Comparison of ENCODE assay signal across 9 mouse cellular contexts in genomic region chr2:160648097-160648496, GRCm38 (mm10). TPM values are rescaled to one million over a fixed set of nuclear protein-coding genes. Genes with fewer than 3 reads are reported as not detected.
A peak's percentile ranks its signal among the peaks of the same experiment; 100 is the strongest.
DNase-seq lines count a peak whose midpoint lies in the region; ATAC-seq and TF ChIP-seq lines count a peak whose summit lies in the region.
"Had no signal": no experiment of that assay in that cellular context is flagged by ENCODE, and none has a peak within 500 bp of the region (broad histone marks: within the 10 kb centered on the region; RNA-seq: fewer than 3 reads in every experiment).

No protein-coding gene starts in this region.

- no peak for ATAC-seq in heart, embryonic 16.5 days (replicated peaks; ENCODE audit: extremely low read depth, insufficient read depth, low FRiP score)
- no peak for ATAC-seq in hindbrain, embryonic 12.5 days (ENCODE audit: low FRiP score)
- ATAC-seq in midbrain, embryonic 11.5 days (ENCODE audit: low FRiP score) = no peak
- no peak for ATAC-seq in inflammation-experienced regulatory T-cells, adult 6 months
- ATAC-seq: Patski had no signal

- no peaks in the 10 kb centered on the region for H3K36me3 ChIP-seq in heart, embryonic 16.5 days (ENCODE audit: control insufficient read depth, insufficient read depth)
- H3K36me3 ChIP-seq in hindbrain, embryonic 12.5 days = peaks cover 8% of the 10 kb centered on the region; the same call in 1 of the 2 replicates
- no peaks in the 10 kb centered on the region for H3K36me3 ChIP-seq in midbrain, embryonic 11.5 days (ENCODE audit: control insufficient read depth, insufficient read depth, low read length)

- intact Hi-C loops in gastrocnemius, postnatal 14 days (cut with DNase I; ENCODE audit: low total_unique reads) = no loop called here

- H3K27me3 ChIP-seq in heart, embryonic 16.5 days (ENCODE audit: control insufficient read depth, insufficient read depth, low read length) = no peaks in the 10 kb centered on the region
- no peaks in the 10 kb centered on the region for H3K27me3 ChIP-seq in hindbrain, embryonic 12.5 days
- H3K27me3 ChIP-seq in midbrain, embryonic 11.5 days (ENCODE audit: control insufficient read depth, insufficient read depth, low read length) = no peaks in the 10 kb centered on the region
- H3K27me3 ChIP-seq: Patski had no signal

- H3K27ac ChIP-seq in heart, embryonic 16.5 days (ENCODE audit: low read length) = no peak overlapping the region
- H3K27ac ChIP-seq in bone marrow macrophage, adult 2 months (ENCODE audit: insufficient read depth, low read depth, low read length) = no peak overlapping the region
- no peak overlapping the region for H3K27ac ChIP-seq in hindbrain, embryonic 12.5 days
- no peak overlapping the region for H3K27ac ChIP-seq in midbrain, embryonic 11.5 days (ENCODE audit: low read depth, low read length)

- TF ChIP-seq CTCF in bone marrow macrophage, adult 2 months (IDR thresholded peaks at IDR 0.05; ENCODE audit: low read depth, low read length) = no peak

- H3K4me3 ChIP-seq in heart, embryonic 16.5 days (ENCODE audit: low read length) = peak overlapping the region; percentile 98
- peak overlapping the region; percentile 24 for H3K4me3 ChIP-seq in bone marrow macrophage, adult 2 months (ENCODE audit: insufficient read depth, low read length)
- peak overlapping the region; percentile 100 for H3K4me3 ChIP-seq in hindbrain, embryonic 12.5 days
- peak overlapping the region; percentile 99 for H3K4me3 ChIP-seq in midbrain, embryonic 11.5 days (ENCODE audit: low read depth, low read length)

- H3K4me1 ChIP-seq in heart, embryonic 16.5 days (ENCODE audit: control insufficient read depth, insufficient read depth, low read length) = peaks cover 30% of the 10 kb centered on the region
- peaks cover 21% of the 10 kb centered on the region for H3K4me1 ChIP-seq in bone marrow macrophage, adult 2 months (ENCODE audit: control insufficient read depth, insufficient read depth, low read length)
- H3K4me1 ChIP-seq in hindbrain, embryonic 12.5 days = peaks cover 23% of the 10 kb centered on the region
- peaks cover 17% of the 10 kb centered on the region for H3K4me1 ChIP-seq in midbrain, embryonic 11.5 days (ENCODE audit: control insufficient read depth, insufficient read depth, low read length)

- peak overlapping the region; percentile 67 for H3K4me2 ChIP-seq in heart, embryonic 16.5 days (ENCODE audit: low read depth, low read length)
- peak overlapping the region; percentile 61 for H3K4me2 ChIP-seq in hindbrain, embryonic 12.5 days (replicated peaks)
- H3K4me2 ChIP-seq in midbrain, embryonic 11.5 days = peak overlapping the region; percentile 64

- H3K9ac ChIP-seq in heart, embryonic 16.5 days (ENCODE audit: low read length) = peak overlapping the region; percentile 100; the same call in 1 of the 2 replicates
- H3K9ac ChIP-seq in hindbrain, embryonic 12.5 days = peak overlapping the region; percentile 100
- H3K9ac ChIP-seq in midbrain, embryonic 11.5 days (ENCODE audit: low read length) = peak overlapping the region; percentile 68

- no peaks in the 10 kb centered on the region for H3K9me3 ChIP-seq in heart, embryonic 16.5 days (replicated peaks; ENCODE audit: control insufficient read depth, low read length)
- no peaks in the 10 kb centered on the region for H3K9me3 ChIP-seq in hindbrain, embryonic 12.5 days (replicated peaks)
- H3K9me3 ChIP-seq in midbrain, embryonic 11.5 days (ENCODE audit: control insufficient read depth, low read length) = no peaks in the 10 kb centered on the region

- WGBS in heart, embryonic 16.5 days = 39% methylated on average over 2 of the region's 2 CpGs
- 37% methylated on average over 2 of the region's 2 CpGs for WGBS in hindbrain, embryonic 12.5 days
- 40% methylated on average over 2 of the region's 2 CpGs for WGBS in midbrain, embryonic 11.5 days

- no peak for DNase-seq in heart, postnatal 4 days
- DNase-seq in midbrain, embryonic 11.5 days (ENCODE audit: low spot score, missing footprints) = no peak
- no peak for DNase-seq in layer of hippocampus, postnatal 25 days (ENCODE audit: extremely low spot score in 1 of 2, low spot score in 1 of 2)
- DNase-seq in gastrocnemius, postnatal 14 days = no peak

- no peak for TF ChIP-seq POLR2A in bone marrow macrophage, adult 2 months (IDR thresholded peaks at IDR 0.05; ENCODE audit: borderline replicate concordance, low read depth, low read length)

RNA-seq across cellular contexts. Expression of gene Top1, which starts 2.4 kb away (rescaled TPM):
- polyA plus RNA-seq in heart, embryonic 16.5 days (2015; fragmentation: Nextera tagmentation; extraction: Ambion mirVana) = 44.3 and 48.7 TPM in 2 replicates
- total RNA-seq in heart, postnatal 4 days (2021) = 10 to 100 TPM; 56.2 to 63.2 TPM
- 42.9 and 43.3 TPM in 2 replicates for polyA plus RNA-seq in bone marrow macrophage, adult 2 months (2012; ENCODE audit: insufficient read depth, insufficient read length, missing spikeins)
- polyA plus RNA-seq in hindbrain, embryonic 12.5 days (2016; fragmentation: Nextera tagmentation; extraction: Ambion mirVana) = 114 and 122 TPM in 2 replicates
- 114 and 122 TPM in 2 replicates for polyA plus RNA-seq in midbrain, embryonic 11.5 days (2014; fragmentation: Nextera tagmentation; extraction: Ambion mirVana)
- 10 to 100 TPM; 79.4 to 87.1 TPM for total RNA-seq in layer of hippocampus, postnatal 25 days (2021)
- total RNA-seq in gastrocnemius, postnatal 14 days (2021) = 10 to 100 TPM; 37.7 to 40.5 TPM
- polyA plus RNA-seq in inflammation-experienced regulatory T-cells, adult 6 months (2017; shearing (Covaris generic)) = 10 to 100 TPM; 84.6 to 91.2 (median 89.9) TPM

Comparison
In these comparisons a context has a peak if more than half of its experiments do, and no peak if none do; other contexts are left out.
1. H3K4me3 ChIP-seq: peak in every context shown above with its lines; median percentile 100 in hindbrain, embryonic 12.5 days; 99 in midbrain, embryonic 11.5 days; 98 in heart, embryonic 16.5 days; 24 in bone marrow macrophage, adult 2 months.